Mouse (Mus musculus): Measurements from ENCODE around the gene Plac1.

Gene Plac1

DNA sequence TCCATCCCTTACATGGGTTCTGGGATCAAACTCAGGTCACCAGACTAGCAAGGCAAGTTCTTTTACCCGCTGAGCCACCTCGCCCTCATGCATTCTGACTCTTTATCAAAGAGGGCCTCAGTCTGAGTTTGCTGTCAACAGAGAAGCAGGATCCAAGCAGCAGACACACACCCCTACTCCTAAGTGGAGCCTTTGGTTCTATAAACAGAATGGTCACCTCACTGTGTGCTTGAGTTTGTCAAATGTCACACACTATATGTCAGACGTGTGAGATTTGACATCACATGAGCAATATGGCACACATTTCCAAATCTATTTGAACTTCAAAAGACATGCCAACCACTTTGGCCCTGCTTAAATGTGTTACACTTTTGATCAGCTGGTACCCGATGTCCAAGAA, 42.2 kb downstream of the Plac1 start:
- in situ Hi-C loops (cut with MboI, MseI) = no loop called here

DNA sequence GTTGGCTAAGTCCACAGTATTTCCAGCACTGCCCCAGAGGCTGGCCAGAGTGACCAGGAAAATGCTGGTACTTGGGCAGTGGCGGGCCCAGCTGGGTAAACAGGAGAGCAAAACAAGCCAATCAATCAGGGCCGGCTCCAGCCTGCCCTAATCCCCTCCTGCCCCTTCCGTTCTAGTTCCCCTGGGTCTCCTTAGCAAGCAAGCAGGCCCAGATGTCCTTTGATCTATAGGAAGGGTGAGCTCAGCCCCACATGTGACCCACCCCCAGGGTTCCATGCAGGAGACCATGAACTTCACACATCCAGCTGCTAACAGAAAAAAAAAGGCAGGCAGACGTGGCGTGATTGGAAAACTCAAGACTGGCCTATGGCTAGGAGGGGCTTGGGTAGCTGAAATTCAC, 43.5 kb downstream of the Plac1 start:
- in situ Hi-C loops (cut with MboI, MseI) = no loop called here

DNA sequence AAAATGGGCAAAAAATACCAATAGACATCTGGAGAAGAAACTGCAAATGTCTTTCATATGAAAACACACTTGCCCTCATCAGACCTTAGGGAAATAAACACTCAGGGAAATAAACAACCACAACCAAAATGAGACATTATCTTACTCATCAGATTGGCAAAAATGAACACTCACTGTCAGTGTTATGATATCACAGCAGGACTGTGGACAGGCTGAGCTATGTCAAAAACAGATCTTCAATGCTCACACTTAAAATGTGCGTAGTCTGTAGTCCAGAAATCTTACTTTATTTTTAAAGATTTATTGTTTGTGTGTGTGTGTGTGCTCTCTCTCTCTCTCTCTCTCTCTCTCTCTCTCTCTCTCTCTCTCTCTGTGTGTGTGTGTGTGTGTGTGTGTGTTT, 51.2 kb downstream of the Plac1 start:
- in situ Hi-C loops (cut with MboI, MseI) = no loop called here

DNA sequence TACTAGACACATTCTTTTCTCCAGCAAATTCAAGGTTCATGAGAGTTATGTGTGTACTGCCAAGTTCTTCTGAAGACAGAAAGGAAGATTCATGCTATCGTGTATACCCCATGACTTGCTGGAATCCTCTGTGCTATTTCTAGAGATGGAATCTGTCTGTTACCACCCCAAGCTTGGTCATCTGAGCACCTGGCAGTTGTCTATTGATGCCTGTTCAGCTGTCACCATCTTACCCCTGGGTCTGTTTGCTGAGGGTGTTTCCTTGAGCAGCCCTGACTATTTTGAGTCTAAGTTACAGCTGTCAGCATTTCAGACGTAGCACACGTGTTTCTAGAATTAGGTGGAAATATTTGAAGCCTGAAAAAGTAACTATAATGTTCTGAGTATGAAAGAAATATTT, 60.1 kb downstream of the Plac1 start:
- in situ Hi-C loops (cut with MboI, MseI) = loop anchor here (10.0 kb wide), 1 partner anchor 205 kb away; no protein-coding TSS in a partner anchor

DNA sequence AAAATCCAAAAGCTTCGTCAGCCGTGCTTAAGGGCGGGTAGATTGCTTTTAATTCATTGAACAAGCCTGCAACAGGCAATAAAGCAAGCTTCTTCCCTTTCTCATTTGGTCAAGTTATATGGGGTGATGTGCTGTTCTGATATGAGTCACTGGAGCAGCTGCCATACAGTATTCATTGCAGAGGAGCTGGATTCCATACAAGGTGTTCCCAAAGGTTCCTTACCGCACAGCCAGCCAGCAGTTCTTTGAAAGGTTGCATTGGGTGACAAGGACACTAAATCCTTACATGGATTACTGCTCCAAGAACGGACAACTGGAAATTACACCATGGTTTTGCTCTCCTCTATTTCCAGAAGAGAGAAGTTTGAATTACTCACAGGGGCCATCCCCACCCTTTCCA, 63.6 kb downstream of the Plac1 start:
- in situ Hi-C loops (cut with MboI, MseI) = loop anchor here (10.0 kb wide), 1 partner anchor 201 kb away; no protein-coding TSS in a partner anchor

DNA sequence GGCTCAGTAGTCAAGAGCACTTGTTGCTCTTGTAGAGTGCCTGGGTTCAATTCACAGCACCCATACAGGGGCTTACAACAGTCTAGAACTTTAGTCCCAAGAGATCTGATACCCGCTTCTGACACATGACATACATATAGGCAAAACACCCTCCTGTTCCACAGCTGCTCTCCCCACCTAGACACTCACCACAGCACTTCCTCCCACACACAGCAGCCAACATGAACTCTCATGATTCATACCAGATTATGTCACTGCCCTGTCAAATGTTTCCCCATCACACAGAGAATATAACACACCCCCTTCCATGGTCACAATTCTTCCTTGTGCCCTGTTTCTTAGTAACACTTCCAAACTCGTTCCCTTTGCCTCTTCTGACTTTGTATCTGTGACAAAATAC, 71.3 kb downstream of the Plac1 start:
- in situ Hi-C loops (cut with MboI, MseI) = no loop called here

DNA sequence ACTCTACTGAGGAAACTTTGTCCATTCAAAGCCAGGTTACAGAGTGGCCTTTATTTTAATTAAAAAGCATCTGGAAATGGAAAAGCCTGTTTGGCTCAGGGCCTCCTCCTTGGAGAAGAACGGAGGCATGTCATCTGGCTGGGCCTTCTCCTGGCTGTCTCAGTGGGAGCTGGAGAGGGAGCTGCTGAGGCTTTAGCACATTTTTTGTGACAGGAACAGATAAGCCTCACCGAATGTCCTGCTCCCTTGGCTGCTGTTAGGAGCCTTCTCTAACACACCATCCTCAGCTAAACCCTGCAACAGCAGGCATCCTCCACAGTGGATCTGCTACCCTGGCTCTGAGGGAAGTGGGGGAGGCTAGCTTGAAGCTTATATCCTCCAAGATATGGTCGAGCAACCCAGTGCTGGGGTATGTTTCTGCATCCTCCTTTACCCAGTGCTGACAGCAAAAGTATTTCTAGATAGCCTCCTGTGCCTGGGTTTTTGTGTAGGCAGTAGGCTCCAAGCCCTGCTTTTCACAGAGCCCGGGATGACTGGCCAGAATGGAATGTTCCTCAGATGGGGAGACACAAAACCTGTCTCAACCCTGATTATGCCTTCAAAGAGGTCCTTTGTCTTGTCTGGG, 72.9 kb downstream of the Plac1 start:
- in situ Hi-C loops (cut with MboI, MseI) = no loop called here

DNA sequence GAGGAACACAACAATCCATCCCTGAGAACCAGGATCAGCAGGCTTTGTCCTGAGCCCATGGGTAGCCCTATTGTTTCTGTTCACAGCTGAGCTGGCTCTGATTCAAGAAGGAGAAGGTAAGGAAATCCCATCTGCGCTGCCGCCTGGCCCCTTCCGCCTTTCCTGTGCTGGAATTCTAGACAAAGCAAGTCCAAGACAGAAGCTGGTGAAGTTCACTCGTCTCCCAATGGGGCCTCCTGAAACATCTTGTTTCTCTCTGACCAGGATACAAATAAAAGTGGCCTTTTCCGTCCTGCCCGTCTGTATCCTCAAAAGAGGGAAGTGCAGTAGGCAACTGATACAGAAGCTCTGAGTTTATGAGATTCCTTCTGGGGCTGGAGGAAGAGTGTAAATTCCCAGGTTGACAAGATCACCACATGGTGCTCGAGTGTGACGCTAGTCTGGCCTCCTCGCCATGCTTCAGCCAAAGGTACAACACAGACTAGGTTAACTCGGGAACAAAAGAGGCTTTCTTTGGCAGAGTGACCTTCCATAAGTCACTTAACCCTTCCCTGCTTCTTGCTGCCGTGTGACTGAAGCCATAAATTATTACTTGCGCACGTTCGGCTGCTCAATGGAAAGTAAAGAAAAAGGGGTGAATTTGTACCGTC, 73.5 kb downstream of the Plac1 start:
- in situ Hi-C loops (cut with MboI, MseI) = no loop called here

DNA sequence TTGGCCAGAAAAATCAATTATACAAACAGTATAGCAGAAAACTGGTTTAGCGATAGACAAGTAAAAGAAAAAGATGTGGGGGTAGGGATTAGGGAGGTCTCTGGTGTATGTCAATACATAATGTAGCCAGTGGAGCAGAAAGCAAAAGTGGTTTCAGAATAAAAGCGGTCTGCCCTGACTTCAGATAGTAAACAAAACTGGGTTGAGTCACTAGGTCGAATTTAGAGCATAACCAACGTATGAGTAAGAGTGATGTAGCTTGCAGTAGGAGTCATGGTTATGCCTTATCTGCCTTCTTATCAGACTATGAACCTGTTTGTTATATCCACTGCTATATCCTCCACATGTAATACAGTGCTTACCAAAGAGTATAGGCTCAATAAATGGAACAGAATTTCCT, 77.3 kb downstream of the Plac1 start:
- in situ Hi-C loops (cut with MboI, MseI) = no loop called here

DNA sequence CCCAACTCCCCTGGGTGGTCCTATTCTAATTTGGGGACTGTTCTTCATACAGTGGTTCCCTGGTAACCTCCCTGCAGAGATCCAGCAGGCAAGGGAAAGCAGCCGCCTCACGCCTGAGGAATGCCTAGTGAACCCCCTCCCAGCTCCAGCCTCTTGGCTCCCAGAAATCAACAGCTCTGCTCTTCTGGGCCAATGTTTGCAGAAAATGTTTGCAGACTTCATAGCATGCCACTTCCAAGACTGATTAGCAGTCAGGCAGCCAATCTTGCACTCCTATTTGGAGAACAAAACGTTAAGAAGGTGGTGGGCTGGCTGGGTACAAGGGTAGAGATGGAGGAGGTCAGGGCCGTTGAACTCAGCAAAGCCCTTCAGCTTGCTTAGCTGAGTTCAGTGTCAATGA, 78.3 kb downstream of the Plac1 start:
- in situ Hi-C loops (cut with MboI, MseI) = no loop called here

DNA sequence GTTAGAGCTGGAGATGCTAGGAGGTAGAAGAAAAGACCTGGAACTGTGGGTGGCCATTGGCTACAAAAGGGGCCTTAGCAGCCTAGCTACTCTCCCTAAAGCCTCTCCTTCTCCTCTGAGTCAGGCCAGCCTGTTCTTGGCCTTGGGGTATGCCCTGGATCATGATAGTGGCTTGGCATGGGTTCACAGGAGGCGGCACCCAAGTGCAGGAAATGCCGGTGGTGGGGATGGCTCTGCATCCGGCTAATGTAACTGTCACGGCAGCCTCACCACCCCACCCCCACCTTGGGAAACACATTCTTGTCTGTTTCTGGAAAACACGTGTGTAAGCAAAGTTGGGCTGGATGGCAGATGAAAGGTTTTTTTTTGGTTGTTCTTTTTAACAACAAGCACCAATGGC, 78.8 kb downstream of the Plac1 start:
- in situ Hi-C loops (cut with MboI, MseI) = no loop called here

DNA sequence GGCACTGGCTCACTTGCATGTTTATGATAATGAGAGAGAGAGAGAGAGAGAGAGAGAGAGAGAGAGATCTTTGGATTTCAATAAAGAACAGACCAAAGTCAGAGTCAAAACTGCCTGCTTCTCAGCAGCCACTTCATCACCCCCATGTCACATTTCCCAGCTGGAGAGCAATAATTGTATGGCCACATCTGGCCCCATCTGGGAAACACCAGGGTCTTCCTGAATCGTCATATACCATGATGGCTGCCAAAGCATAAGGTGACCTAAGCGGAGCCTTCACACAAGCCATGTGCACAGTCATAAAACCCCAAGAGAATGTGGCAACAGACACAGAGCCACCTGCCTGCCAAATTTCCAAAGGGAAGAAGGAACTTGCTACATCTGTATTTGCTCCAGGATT, 91.9 kb downstream of the Plac1 start:
- in situ Hi-C loops (cut with MboI, MseI) = no loop called here

DNA sequence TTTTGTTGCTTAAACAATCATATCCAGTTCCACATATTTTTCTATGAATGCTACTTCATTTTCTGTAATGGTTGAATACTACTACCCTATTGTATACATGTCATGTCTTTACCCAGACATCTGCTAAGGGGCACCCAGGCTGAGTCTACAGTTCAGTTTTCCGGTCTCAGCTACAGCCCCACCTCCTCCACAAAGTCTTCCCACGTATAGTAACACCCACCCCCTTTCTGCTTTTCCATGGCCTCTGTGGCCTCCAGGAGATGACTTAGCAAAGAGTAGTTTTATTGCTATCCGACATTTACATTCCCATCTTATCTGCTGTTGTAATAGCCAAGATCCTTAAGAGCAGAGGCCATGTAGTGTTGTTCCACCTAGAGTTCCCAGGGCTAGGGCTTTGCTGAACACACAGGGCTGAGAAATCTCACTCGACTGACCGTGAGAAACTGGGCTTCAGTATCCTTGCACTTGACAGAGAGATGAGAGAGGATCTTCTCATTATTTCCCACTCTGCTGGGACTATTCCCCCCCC, 93.5 kb downstream of the Plac1 start:
- in situ Hi-C loops (cut with MboI, MseI) = no loop called here

DNA sequence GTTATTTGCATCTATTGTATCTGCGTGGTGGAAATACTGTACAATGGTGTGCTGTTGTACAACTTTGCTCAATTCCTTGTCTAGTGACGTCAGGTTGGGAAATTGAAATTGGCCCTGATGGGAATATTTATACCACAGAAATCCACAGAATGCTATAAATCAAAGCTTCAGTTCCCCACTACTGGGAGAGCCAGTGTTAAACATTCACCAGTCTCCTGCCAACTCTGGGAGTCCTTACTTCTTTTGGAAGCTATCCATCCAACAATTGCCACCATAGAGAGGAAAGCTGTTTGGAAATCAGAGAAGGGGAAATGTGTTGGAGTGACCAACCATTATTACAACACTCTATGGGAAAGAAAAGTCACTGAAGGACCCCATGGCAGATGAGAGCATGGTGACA, 100.3 kb downstream of the Plac1 start:
- in situ Hi-C loops (cut with MboI, MseI) = no loop called here

DNA sequence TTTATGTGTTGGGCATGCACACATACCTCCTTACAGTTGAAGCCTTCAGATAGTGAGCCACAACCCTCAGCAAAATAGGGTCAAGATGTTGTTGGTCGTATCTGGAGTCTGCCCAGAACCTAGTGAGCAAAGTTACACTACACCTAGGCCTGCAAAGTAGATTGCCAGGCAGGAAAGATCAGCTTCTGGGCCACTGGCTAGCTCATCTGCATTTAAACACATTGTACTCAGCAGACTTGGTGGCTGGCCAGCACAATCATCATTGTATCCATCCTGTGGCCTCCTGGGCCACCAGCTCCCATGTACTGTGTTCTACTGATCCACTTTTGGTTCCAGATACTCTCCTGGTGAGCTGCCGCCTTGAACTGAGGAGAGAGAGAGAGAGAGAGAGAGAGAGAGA, 102.8 kb downstream of the Plac1 start:
- in situ Hi-C loops (cut with MboI, MseI) = no loop called here

DNA sequence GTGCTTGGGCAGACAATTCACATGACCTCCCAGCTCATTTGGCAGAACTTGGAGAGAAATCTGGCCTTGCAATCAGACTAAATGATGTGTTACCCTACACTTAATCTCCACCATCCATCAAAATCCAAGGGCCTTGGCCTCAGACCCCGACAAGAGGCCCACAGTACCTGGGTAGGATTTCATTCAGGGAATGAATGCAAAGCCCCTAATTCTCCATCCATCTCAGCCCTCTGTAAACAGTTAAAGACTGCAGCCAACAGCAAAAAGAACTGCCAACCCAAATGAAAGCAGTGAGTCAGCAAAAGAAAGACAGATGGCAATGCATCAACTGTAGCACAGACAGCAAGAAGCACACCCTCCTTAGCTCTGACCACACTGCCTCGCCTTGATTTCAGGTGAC, 110.4 kb downstream of the Plac1 start:
- in situ Hi-C loops (cut with MboI, MseI) = no loop called here

DNA sequence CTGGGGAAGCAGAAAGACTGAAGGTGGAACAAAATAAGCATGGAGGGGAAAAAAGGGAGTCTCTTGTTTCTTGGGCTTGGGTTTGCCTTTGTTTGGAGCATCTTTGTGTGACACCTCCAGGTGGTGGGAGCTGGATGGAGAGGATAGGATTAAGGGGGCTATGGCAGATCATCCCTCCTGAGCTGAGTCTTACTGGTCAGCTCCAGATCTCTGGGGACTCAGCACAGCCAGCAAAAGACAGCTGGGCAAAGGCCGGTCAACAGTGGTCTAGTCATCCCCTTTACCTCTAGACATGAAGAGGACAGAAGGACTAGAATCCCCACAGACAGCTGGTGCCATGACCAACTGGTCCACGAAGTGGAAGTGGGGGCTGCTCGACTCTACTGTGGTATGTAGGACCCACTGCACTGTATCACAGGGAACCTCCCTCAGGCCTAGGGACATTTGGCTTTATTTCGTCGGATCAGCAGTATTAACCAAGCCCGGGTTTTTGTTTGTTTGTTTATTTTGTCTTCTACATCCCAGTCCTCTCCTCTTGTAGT, 113.3 kb downstream of the Plac1 start:
- in situ Hi-C loops (cut with MboI, MseI) = no loop called here

DNA sequence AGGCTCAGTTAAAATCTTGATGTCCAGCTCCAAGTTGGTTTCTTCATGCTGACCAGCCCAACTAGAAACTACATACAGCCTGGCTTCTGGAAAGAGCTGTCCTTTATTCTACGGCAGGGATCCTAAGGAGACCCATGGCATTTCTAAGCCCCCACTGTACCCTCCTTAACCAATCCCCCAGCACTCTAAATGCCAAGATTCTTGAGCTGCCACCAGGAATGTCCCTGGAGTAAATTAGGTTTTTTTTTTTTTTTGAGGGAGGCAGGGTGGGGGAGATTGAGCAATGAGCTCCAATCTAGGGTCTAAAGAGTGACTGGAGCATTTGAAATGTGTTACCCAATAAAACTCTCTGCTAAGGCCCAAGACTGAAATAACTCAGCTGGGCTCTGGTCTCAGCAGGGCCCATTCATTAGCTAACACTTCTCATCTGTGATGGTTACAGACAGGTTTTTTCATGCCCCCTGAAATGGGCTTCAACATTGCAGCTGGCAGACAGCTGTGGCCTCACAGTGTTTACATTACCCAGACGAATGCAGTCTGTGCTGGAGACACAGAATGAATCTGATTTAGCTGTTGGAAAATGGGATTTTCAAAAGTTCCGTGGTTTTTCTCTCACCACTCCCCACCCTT, 114.0 kb downstream of the Plac1 start:
- in situ Hi-C loops (cut with MboI, MseI) = no loop called here

DNA sequence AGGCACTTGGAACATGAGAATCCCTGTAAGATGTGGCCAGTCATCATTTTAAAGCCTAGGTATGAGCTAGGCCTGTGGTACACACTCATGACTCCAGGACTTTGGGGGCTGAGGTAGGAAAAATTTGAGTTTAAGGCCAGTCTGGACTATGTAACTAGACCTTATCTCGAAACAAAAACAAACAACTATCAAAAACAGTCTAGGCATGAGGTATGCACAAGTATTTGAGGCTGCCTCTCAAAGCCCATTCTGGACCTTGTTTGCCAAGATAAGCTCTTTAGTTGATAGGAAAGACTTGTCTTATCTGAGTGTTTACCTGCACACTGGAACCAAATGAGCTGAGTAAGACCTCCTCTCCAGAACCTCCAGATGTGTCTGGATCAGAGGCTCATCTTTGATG, 116.3 kb downstream of the Plac1 start:
- in situ Hi-C loops (cut with MboI, MseI) = no loop called here

DNA sequence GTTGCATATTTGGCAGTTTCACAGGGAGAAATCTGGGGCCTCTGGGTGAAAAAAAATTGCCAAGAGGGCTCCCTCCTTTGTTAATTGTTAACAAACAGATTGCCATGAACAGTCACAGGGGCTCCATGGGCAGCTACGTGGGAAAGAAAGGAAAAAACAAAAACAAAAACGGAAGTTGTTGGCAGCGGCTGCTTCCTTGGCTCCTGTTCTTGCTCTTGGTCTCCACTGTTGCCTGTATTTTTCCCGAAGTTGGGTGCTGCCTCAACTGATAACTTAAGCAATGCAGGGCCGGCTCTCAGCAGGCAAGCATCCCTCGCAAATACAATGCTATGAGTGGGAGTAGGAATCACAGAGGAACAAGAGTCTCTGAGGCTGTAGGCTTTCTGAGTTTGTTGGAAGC, 121.3 kb downstream of the Plac1 start:
- in situ Hi-C loops (cut with MboI, MseI) = no loop called here

DNA sequence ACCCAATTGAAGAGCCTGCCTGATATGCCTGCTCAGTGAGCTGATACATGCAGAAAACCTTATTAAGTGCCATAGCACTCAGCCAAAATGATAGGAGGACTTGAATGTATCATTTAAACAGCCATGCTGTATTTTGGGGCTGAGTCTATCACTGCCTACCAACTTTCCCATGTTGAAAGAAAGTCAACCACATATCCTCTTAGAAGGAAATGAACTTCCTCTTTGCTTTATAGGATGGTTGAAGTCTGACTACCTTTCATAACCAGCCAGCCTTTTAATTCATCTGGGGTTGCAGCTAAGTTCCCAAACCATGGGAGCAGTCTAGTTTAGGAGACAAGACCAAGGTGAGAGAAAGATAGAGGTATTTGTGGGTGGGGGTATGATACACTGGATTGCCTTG, 121.9 kb downstream of the Plac1 start:
- in situ Hi-C loops (cut with MboI, MseI) = no loop called here

DNA sequence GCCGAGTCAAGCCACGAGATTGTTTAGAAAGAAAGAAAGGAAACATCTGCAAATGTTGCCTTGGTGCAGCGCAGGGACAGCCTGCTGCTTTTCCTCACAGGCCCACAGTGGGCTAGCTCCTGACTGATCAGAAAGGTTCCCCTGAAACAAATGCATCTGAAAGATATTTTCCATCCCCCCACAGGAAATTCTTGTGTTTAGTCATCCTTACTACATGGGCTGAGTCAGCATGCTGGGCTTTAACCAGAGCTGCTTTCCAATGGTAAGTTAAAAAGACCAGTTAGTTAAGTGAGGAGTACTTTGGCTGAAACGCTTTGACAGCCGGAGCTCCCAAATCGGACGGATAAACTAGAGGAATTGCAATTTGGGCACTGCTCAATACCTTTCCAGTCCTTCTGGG, 124.9 kb downstream of the Plac1 start:
- in situ Hi-C loops (cut with MboI, MseI) = no loop called here

DNA sequence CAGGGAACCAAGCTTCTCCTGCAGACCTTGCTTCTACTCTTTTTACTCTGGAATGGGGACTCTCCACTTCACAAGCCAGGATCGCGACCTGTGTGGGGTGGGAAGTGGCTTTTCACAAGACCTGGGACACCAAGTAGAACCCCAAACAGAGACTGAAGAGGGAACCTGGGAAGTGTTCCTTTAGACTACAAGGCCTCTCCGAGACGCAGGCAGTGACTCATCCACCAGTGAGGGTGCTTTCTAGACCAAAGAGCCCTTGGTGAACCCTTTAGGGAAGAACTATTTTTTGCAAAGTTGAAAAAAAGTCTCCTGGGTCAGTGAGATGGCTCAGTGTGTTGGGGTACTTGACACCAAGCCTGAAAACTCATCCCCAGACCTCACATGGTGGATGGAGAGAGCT, 129.8 kb downstream of the Plac1 start:
- in situ Hi-C loops (cut with MboI, MseI) = no loop called here

Measured in T-helper 1 cell (primary cell).